Mouse (Mus musculus) fibroblast of lung, adult 2 months (primary cell): ENCODE results near the gene Slc35f4.

Source experiments
- DNase-seq: peaks from one replicate; pipeline ENCODE4 v3.0.0-alpha.2; 2011; ENCODE audit warnings: low read depth

Gene Slc35f4

DNA sequence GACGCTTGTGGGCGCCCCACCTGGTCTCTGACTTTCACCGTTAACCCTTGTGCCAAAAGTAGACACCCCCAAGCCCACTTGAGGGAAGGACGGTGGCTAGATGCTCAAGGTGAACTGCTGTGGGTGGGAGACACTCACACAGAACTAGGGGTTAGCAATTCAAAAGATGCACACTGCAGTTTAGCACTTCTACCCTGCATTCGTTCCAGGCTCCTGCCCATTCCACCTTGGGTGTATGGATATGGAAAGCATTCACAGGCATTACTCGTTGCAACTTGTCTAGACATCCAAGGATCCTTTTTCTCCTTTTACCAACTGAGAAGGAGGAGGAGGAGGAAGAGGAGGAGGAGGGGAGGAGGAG is at the start of gene Slc35f4:
Slc35f4 (minus strand) TSS at position 116 of the 361 bp plus-strand sequence.
- DNase-seq = no peak

DNA sequence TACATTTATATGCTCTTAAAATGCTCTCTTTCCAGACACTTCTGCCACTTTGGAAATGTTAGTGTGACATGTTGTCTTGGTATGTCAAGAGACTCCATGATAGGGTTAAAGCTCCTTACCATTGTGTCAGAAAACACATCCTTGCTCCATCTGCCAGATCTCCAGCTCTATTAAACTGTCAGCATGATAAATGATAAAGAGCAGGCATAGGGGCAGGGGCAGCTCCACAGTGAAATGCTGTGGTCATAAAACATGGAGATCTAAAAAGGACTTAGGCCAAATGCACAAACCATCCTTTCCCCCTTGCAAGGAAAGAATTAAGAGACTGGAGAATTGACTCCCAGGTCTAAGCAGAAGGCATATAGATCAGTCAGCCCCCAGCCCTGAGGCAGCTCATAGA is 42.5 kb upstream of the Slc35f4 start:
- no peak for DNase-seq

DNA sequence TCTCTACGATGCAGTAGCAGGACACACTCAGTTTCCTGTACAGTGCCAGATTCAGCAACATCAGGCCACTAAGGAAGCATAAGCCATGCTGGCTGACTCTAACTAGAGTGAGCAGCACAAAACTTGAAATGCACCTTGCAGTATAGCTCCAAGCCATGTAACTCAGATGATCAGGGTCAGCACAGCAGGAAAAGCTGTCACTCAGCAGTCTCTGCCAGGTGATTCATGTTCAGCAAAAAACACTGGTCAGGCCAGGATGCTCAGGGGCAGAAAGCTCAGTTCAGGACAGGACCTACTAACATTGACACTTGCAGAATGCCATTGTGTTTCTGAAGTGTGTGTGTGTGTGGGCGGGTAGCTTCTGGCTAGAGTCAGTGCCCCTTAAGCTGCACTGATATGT is 34.9 kb upstream of the Slc35f4 start:
- no peak for DNase-seq

DNA sequence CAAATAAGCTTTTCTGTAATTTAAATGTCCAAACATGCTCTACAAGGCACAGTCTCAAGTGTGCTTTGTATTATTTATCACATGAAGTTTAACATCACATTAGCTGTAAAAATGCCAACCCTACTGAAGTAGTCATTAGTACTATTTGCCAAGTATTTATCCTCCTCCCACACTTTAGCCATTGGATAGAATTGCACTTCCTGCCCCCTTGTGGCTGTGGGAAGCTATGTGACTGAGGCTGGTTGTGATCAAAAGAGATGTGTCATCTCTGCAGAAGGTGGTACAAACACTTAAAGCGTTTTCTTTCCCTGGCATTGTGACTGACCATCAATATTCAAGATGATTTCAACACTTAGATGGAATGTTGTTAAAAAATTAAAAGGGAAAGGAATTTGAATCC is 14.3 kb upstream of the Slc35f4 start:
- DNase-seq = peak; percentile 12

DNA sequence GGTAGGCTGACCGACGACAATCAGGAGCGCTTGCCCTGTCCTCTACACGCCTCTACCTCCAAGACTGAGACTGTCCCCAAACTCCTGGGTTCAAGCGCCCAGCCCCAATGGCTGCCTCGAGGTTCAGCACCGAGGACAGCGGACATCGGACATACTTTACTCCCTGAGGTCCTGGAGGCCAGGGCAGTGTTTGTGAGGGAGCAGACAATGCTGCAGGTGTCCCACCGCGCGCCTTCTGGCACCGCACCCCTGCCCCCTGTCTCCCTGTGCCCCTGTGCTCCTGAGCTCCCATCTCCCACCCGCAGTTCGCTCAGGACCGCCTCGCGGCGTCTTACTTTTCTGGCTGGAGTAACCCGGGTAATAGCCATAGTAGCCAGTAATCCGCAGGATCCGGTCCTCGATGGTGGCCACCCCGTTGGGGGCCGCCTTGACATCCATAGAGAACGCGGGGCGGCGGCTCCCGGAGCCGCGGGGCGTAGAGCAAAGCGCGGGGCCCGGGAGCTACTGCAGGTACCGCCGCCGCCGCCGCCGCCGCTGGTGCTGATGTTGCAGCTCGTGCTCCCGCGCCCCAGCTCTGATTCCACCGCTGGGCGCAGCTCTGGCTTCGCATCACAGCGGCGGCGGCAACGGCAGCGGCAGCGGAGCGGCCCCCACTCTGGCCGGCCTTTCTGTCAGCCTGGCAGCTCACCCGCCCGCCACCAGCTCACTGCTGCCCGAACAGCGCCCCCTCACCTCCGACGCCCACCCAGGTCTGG is 493 bp downstream of the Slc35f4 start:
- DNase-seq = no peak

DNA sequence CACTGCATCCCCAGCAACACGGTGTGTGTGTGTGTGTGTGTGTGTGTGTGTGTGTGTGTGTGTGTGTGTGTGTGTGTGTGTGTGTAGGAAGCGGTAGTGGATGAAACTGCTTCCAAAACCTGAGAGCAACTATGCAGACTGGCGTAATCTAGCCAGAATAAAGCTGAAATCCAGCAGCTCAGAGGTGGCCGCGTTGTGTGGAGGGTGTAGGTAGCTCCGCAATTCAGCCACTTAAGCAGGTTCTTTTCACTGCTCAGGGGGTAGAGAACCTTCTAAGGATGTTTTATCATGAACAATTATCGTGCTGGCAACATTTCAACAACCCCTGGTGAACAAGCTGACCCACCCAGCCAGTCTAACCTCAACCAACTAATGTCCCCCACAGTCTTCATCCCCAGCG is 1.2 kb downstream of the Slc35f4 start:
- no peak for DNase-seq

DNA sequence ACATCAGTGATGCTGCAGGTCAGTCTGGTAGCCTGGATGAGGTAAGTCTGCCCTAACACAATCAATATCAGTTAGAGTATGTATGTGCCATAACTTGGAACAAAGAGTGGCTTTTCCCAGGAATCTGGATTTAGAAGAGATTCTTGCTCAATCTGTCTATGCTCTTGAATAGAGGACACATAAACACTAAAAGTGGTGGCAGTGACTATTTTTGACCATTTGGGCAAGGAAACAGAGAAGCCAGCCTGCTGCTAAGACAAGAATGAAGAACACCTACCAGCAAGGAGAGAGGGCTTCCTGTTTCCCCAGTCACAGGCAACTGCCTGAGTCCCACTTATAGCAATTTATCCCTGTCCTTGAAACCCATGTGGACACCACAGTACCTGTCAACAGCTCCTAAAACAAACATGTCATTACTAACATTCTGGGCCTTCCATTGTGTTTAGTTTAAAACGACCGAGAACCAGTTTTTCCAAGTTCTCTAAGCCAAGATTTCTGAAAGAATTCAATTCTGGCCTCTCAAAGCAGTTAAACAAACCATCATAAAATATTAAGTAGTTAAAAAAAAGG is 10.7 kb downstream of the Slc35f4 start:
- DNase-seq = no peak

DNA sequence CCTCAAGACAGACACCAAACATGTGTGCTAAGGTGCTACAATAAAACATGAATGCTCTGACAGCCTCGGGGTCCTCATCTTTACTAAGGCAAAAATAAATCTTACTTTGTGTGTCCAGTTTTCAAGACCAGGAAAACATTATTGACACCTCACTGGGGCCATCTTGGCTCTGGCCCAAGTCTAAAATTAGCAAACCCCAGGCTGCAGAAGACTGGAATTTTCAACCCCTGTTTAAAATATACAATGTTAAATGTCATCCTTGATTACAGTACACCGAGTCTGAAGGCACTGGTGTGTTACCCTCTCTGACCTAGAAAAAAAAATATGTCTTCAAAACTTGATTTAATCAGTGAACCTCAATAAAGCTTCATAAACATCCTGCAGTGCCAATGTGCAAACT is 11.7 kb downstream of the Slc35f4 start:
- no peak for DNase-seq

DNA sequence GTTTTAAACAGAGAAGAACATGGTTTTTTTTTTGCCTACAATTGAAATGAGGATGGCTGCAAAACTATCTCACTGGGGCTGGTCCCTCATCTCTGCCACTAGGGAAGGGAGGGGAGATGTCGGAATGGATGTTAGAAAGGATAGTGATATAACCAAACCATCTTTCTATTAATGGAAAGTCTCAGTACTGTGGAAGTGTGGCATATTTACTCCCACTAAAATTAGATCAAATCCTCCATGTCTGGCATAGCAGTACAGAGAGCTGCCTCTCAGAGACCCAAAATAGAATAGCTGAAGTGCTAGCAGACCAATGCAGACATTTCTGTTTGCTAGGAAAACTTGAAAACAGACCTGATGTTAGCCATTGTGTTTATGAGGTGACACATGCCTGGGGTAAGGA is 30.7 kb downstream of the Slc35f4 start:
- DNase-seq = no peak

DNA sequence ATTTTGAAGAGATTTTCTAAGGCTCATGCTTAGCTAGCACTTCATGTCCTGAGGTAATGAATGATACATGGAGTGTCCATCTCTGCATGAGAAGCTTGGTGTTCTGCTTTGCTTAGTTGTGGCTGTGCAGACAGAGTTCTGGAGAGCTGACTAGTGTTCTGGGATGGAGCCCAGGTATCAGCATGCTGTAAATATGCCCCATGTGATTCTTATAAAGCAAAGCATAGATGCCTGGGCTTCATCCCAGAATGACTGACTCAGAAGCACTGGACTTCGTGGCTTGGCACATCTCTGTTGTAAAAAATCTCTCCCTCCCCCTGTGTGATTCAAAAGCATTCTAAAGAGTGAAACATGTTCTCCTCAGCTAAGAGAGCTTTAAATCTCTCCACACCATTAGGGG is 32.1 kb downstream of the Slc35f4 start:
- peak; percentile 92 for DNase-seq

DNA sequence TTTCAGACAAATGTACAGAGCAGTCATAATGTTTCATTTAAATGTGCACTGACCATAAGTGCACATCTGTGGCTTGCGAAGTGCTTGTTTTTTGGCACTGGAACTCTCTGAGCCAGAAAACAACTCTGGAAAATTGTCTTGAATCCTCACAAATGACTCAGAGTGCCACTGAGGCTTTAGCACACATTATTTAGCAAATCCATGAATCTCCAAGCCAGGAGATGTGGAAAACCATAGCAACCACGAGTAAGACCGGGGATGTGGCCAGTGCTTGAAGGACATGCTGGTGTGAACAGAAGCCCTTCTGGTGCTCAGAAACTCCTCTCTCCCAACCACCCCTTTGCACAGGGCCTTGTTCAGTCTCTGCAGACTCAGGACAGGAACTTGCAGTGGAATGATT is 33.3 kb downstream of the Slc35f4 start:
- peak; percentile 60 for DNase-seq

DNA sequence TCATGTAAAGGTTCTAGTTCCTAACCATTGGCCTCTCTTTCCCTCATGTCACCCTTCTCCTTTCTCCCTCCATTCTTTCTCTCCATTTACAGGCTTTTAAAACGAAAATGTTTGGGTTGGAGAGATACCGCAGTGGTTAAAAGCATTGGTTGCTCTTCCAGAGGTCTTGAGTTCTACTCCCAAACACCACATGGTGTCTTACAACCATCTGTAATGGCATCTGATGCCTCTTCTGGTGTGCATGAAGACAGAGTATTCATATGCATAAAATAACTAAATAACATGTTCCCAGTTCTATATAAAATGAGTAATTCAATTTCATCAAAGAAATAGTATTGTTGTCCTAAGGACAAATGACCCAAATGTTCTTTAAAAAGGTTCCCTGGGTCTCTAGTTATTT is 49.2 kb downstream of the Slc35f4 start:
- DNase-seq = no peak

DNA sequence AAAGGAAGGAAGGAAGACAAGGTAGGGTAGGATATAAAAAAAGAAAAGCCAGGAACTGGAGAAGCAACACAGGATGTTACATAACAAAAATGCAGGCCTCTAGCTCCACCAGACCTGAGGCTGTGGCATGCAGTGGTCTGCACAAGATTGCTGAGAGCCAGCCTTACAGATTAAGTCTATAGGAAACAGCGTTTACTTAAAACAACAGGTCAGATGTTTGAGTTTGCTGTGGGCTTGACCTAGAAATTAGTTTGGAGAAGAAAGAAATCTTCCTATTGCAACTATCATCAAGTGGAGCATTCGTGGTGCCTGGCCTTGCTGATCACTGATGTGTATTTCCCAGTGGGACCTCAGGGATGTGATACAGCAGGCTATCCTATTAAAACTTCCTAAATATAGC is 64.1 kb downstream of the Slc35f4 start:
- DNase-seq = no peak

DNA sequence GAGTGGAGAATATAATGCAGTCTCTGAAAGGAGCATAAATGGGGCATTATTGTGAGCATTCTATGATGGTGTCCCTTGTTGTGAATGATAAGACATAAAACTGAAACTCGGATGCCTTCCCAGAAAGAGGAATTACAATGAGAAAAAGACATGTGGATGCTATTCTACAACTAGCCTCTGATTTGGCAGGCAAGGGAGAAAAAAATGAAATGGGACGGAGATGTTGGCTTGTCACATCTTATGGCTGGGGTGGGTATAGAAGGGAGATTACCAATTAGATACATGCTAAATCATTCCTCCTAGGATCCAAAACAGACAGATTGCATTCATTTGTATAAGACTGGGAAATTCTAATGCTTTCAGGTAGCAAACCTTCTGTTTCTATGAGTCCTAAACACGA is 65.0 kb downstream of the Slc35f4 start:
- no peak for DNase-seq

DNA sequence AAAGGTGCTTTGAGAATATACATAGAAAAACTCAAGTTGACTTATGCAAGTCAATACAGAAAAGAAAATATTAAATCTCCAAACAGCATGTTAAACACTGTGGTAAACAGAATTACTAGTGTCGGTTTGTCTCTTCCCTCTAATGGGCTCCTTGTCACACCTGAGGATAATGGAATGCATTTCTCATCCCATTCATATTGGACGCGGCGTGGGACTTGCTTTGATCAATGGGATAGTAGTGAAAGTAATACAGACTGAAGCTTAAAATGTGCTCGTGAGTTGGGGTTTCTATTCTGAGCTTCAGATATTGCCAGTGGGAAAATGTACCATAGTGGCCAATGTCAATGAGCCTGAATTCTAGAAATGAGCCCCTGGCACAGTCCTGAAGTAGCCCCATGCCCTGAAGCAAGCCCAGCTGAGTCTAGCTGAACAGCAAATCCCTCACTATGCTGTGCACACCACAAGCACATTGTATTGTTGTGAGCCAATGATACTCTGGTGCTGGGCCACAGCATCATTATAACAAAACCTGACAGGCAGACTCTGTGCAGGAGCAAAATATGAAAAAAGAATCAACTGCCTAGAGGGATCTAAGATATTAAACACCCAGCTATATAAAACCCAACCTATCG is 71.4 kb downstream of the Slc35f4 start:
- DNase-seq = no peak

DNA sequence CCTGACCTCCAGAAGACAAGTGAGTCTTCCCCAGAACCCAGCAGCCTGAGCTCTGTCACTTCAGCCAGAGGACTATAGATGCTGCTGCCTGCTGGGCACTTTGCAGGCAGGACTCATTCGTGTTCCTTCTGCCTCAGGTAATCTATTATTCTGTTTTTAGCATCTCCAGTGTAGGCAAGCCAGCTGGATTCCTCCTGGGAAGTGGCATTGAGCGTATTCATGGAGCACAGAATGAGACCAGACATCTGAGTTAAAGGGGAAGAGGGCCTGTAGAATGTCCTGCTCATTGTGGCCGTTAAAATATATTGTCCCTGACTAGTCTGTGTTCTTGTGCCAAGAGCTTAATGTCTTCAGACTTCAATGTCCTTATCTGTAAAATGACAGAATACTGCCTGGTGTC is 72.1 kb downstream of the Slc35f4 start:
- no peak for DNase-seq

DNA sequence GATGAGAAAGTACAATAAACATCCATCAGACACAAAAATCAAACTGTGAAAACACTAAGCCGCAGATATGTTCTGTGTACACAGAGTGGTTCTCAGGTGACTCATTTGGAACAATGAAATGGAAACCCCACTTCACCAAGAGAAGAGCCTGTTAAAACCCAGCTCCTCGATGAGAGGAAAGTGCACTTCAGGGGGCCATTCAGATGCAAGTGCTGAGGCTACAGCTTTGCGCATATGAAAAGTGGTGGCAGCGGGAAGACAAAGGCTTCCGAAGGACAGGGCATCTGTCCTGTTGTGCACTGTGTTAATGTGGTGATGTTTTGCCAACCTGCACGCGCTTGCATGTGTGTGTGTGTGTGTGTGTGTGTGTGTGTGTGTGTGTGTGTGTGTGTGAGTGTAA is 78.2 kb downstream of the Slc35f4 start:
- no peak for DNase-seq

DNA sequence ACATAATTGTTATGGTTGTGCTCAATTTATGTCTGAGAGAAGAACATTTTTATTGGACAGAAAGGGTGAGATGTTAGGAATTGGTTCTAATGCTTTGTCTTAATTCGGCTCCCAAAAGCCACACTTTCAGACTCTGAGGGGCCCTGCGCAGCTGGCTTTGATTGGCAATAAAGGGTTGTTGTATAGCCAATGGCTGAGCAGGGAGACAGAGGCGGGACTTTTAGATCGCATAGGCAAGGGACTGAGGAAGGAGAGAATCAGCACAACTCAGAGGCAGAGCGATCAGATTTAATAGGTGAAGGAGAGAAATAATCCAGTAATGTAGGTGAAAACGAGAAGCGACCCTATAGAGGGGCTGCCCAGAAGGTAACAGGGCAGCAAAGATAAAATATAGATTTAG is 79.4 kb downstream of the Slc35f4 start:
- DNase-seq = no peak

DNA sequence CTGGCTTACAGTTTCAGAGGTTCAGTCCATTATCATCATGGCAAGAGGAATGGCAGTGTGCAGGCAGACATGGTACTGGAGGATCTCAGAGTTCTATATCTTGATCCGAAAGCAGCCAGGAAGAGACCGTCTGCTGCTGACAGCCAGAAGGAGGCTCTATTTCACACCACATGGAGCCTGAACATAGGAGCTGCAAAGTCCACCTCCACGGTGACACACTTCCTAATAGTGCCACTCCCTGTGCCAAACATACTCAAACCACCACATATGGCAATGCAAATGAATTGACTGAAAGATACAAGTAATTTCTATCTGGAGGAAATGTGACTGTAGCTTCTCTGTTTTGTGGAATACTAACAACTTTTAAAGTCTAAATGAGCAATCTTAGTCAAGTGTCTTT is 89.0 kb downstream of the Slc35f4 start:
- no peak for DNase-seq

DNA sequence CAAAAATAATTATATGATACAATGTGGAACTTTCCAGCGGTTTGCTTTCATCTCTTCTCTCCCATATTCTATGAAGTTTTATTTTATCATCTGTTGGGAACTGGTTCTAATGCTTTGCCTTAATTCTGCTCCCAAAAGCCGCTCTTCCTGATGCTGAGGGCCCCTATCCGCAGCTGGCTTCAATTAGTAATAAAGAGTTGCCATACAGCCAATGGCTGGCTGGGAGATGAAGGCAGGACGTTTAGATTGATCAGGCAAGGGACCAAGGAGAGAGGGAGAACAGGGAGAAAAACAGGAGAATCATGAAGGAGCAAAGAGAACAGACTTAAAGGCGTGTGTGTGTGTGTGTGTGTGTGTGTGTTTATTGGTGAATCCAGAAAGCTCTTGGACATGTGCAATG is 94.0 kb downstream of the Slc35f4 start:
- no peak for DNase-seq

DNA sequence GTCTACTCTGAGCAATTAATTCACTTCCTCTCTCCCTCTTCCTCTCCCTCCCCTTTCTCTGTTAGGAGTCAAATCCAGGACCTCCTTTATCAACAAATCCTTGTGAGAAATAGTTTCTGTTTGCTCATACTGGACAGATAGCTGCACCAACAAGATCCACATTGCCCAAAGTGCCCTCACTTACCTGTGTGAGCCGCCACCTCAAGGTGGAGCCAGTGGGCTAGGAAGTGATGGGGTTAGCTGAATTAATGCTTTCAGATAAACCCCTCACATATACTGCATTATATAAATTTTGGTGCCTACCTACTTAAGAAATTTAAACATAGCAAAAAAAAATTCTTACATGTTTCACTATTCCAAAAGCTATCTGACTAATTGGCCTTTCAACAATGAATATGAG is 133.4 kb downstream of the Slc35f4 start:
- no peak for DNase-seq

DNA sequence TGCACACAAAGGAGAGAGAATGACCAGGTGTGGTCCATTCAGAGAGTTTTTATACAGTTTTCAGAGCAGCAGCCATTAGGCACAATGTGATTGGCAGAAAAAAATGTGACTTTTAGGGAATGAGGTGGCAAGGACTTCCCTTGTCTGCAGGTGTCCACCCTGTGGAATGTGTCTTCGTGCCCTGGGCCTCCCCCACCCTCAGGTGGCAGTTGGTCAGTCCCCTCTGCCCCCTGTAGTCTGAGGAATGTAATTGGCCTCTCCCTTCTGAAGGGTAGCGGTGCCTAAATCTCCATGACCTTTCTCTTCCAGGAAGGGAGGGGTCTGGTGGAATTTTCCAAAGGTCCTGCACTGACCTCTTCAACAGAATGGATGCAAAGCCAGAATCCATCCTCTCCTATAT is 163.7 kb downstream of the Slc35f4 start:
- DNase-seq = no peak

DNA sequence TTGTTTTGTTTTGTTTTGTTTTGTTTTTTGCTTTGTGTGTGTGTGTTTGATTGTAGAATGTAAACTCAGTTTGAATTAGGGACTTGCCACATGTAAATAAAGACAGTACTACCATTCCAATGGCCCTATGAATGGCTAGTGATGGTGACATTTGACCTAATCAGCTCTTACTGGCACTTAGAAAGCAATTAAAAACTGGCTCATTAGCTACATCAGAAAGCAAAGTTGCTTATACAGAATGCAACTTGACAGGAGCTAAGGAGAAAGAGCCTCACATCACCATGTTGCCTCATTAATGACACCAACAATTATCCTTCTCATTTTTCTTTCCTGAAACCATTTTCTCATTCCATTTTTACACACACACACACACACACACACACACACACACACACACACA is 170.3 kb downstream of the Slc35f4 start:
- no peak for DNase-seq

DNA sequence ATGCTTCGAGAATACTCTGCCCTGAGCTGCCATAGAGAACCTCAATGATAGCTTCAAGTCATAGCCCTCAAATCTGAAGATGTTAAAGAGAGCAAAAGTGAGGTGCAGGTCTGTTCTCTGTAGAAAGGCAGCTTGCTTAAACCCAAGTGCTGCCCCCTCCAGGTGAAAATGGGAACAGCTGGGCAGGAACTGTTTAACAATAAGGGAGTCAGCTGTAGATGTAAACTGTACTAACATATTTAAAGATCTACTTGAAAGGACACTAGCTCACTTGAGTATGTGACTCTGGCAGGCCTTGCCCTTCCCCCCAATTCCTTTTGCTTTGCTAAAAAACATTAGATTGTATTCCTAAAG is 177.0 kb downstream of the Slc35f4 start:
- DNase-seq = no peak
